Mouse (Mus musculus) megakaryocyte, adult 5-6 weeks (primary cell): ENCODE results near the gene Ppfia1. TPM values are rescaled to one million over a fixed set of nuclear protein-coding genes. Genes with fewer than 3 reads are reported as not detected.

Experiments
- ATAC-seq: 2 replicates; pipeline ENCODE4 v1.8.0; 2016; ENCODE audit warnings: mild to moderate bottlenecking, inconsistent platforms; ENCODE audit not compliant: poor library complexity, severe bottlenecking
- total RNA-seq, 2 experiments: library from RNA; stranded (forward) in 1 of 2; stranded (reverse) in 1 of 2; fragments of 153-499, 151-499 nt in 1 of 2; fragments of 221-1000, 200-1000 nt in 1 of 2; gene quantifications; 2 replicates each; pipeline versions ENCODE4 v1.2.3 to v1.2.4; 2015 to 2017

Ppfia1 gene
- 41.0 and 47.8 TPM in 2 replicates for total RNA-seq (2015)
- 37.9 and 55.4 TPM in 2 replicates for total RNA-seq (2017)

- ATAC-seq: peak; percentile 92
These were observed at the start of gene Ppfia1 for GRCm38 (mm10) chr7:144553237-144554122. Ppfia1 (minus strand) TSS chr7:144553729.

GRCm38 (mm10) chr7:144600333-144600900 lies 46.9 kb upstream of the Ppfia1 start:
- no peak for ATAC-seq

- ATAC-seq: no peak
These were observed 36.0 kb upstream of the Ppfia1 start for GRCm38 (mm10) chr7:144589508-144589907.

- ATAC-seq: no peak
These were observed 33.8 kb upstream of the Ppfia1 start for GRCm38 (mm10) chr7:144587291-144587690.

- ATAC-seq: peak; percentile 39
These were observed 32.1 kb upstream of the Ppfia1 start for GRCm38 (mm10) chr7:144585648-144586047.

GRCm38 (mm10) chr7:144583619-144584018 lies 30.1 kb upstream of the Ppfia1 start:
- peak; percentile 31; the same call in 1 of the 2 replicates for ATAC-seq

- peak; percentile 77 for ATAC-seq
These were observed 28.9 kb upstream of the Ppfia1 start, which contains the start of gene Fadd for GRCm38 (mm10) chr7:144582284-144582980. Fadd (minus strand) TSS chr7:144582463.

- peak; percentile 70 for ATAC-seq
These were observed 28.2 kb upstream of the Ppfia1 start for GRCm38 (mm10) chr7:144581559-144582283.

GRCm38 (mm10) chr7:144577876-144578275 lies 24.3 kb upstream of the Ppfia1 start:
- ATAC-seq: no peak

- no peak for ATAC-seq
These were observed 18.7 kb upstream of the Ppfia1 start for GRCm38 (mm10) chr7:144572234-144572633.

GRCm38 (mm10) chr7:144571598-144571997 lies 18.1 kb upstream of the Ppfia1 start:
- no peak for ATAC-seq

GRCm38 (mm10) chr7:144569428-144569827 lies 15.9 kb upstream of the Ppfia1 start:
- ATAC-seq: no peak

- peak; percentile 42; the same call in 1 of the 2 replicates for ATAC-seq
These were observed 14.6 kb upstream of the Ppfia1 start for GRCm38 (mm10) chr7:144568091-144568490.

- 0 out of 2 replicates have a peak, but pooled peaks have one; percentile 11 for ATAC-seq
These were observed 13.6 kb upstream of the Ppfia1 start for GRCm38 (mm10) chr7:144566921-144567682.

GRCm38 (mm10) chr7:144563456-144564155 lies 10.1 kb upstream of the Ppfia1 start:
- ATAC-seq: no peak

- ATAC-seq: no peak
These were observed 8.5 kb upstream of the Ppfia1 start for GRCm38 (mm10) chr7:144562016-144562415.

- no peak for ATAC-seq
These were observed 7.1 kb upstream of the Ppfia1 start for GRCm38 (mm10) chr7:144560594-144560993.

GRCm38 (mm10) chr7:144558552-144558951 lies 5.0 kb upstream of the Ppfia1 start:
- ATAC-seq: no peak

GRCm38 (mm10) chr7:144554123-144554472 lies 569 bp upstream of the Ppfia1 start:
- ATAC-seq: no peak; the same call in 1 of the 2 replicates
